Mouse (Mus musculus): ENCODE data around the gene Slc9a9. TPM values are rescaled to one million over a fixed set of nuclear protein-coding genes. Genes with fewer than 3 reads are reported as not detected.

The Slc9a9 gene
- polyA plus RNA-seq, 1 experiment from 2014 or later = 6.7 TPM

GRCm38 (mm10) chr9:94649991-94650390 lies 19.7 kb upstream of the Slc9a9 start:
- DNase-seq = no peak

GRCm38 (mm10) chr9:94653198-94653597 lies 16.5 kb upstream of the Slc9a9 start:
- DNase-seq (no peak), ATAC-seq (ENCODE audit: low FRiP score, low TSS enrichment) (no peak)
- Histone ChIP-seq H3K27ac (replicated peaks; ENCODE audit: low read depth, low read length) (no peak overlapping the region), H3K4me1 (ENCODE audit: control insufficient read depth, insufficient read depth, low read length) (no peaks in the 10 kb centered on the region), H3K9me3 (ENCODE audit: control insufficient read depth, low read length) (no peaks in the 10 kb centered on the region), H3K9ac (replicated peaks; ENCODE audit: low read length) (no peak overlapping the region), H3K36me3 (ENCODE audit: control insufficient read depth, insufficient read depth, low read length) (no peaks in the 10 kb centered on the region), H3K27me3 (ENCODE audit: control insufficient read depth, insufficient read depth, low read length) (no peaks in the 10 kb centered on the region), H3K4me2 (ENCODE audit: low read length) (no peak overlapping the region), H3K4me3 (replicated peaks; ENCODE audit: low read depth, low read length) (no peak overlapping the region)
- WGBS = 81% methylated on average over 6 of the region's 6 CpGs

More at GRCm38 (mm10) chr9:94649991-94650390, 19.7 kb upstream of the Slc9a9 start:
- WGBS = 69% methylated on average over 1 of the region's 1 CpGs
- H3K4me2 ChIP-seq (ENCODE audit: low read length) = no peak overlapping the region
- no peak overlapping the region for H3K27ac ChIP-seq (replicated peaks; ENCODE audit: low read depth, low read length)
- no peak for ATAC-seq (ENCODE audit: low FRiP score, low TSS enrichment)
- no peaks in the 10 kb centered on the region for H3K36me3 ChIP-seq (ENCODE audit: control insufficient read depth, insufficient read depth, low read length)
- H3K4me3 ChIP-seq (replicated peaks; ENCODE audit: low read depth, low read length) = no peak overlapping the region
- no peaks in the 10 kb centered on the region for H3K27me3 ChIP-seq (ENCODE audit: control insufficient read depth, insufficient read depth, low read length)
- H3K4me1 ChIP-seq (ENCODE audit: control insufficient read depth, insufficient read depth, low read length) = no peaks in the 10 kb centered on the region
- H3K9ac ChIP-seq (replicated peaks; ENCODE audit: low read length) = no peak overlapping the region
- H3K9me3 ChIP-seq (ENCODE audit: control insufficient read depth, low read length) = no peaks in the 10 kb centered on the region

GRCm38 (mm10) chr9:94653827-94654226 lies 15.9 kb upstream of the Slc9a9 start:
- Histone ChIP-seq H3K4me2 (ENCODE audit: low read length) (no peak overlapping the region), H3K36me3 (ENCODE audit: control insufficient read depth, insufficient read depth, low read length) (no peaks in the 10 kb centered on the region), H3K27ac (replicated peaks; ENCODE audit: low read depth, low read length) (no peak overlapping the region), H3K9ac (replicated peaks; ENCODE audit: low read length) (no peak overlapping the region), H3K4me3 (replicated peaks; ENCODE audit: low read depth, low read length) (no peak overlapping the region), H3K27me3 (ENCODE audit: control insufficient read depth, insufficient read depth, low read length) (no peaks in the 10 kb centered on the region), H3K9me3 (ENCODE audit: control insufficient read depth, low read length) (no peaks in the 10 kb centered on the region), H3K4me1 (ENCODE audit: control insufficient read depth, insufficient read depth, low read length) (no peaks in the 10 kb centered on the region)
- no peak for DNase-seq
- WGBS = 76% methylated on average over 2 of the region's 2 CpGs
- ATAC-seq (ENCODE audit: low FRiP score, low TSS enrichment) = no peak

- no peaks in the 10 kb centered on the region for H3K36me3 ChIP-seq (ENCODE audit: control insufficient read depth, insufficient read depth, low read length)
- no peak overlapping the region for H3K27ac ChIP-seq (replicated peaks; ENCODE audit: low read depth, low read length)
- ATAC-seq (ENCODE audit: low FRiP score, low TSS enrichment) (no peak), DNase-seq (no peak)
- H3K9ac ChIP-seq (replicated peaks; ENCODE audit: low read length) = no peak overlapping the region
- H3K4me1 ChIP-seq (ENCODE audit: control insufficient read depth, insufficient read depth, low read length) = no peaks in the 10 kb centered on the region
- no peaks in the 10 kb centered on the region for H3K9me3 ChIP-seq (ENCODE audit: control insufficient read depth, low read length)
- WGBS = 89% methylated on average over 4 of the region's 4 CpGs
- no peak overlapping the region for H3K4me2 ChIP-seq (ENCODE audit: low read length)
- no peaks in the 10 kb centered on the region for H3K27me3 ChIP-seq (ENCODE audit: control insufficient read depth, insufficient read depth, low read length)
- H3K4me3 ChIP-seq (replicated peaks; ENCODE audit: low read depth, low read length) = no peak overlapping the region
Observed at GRCm38 (mm10) chr9:94656265-94656664, 13.4 kb upstream of the Slc9a9 start.

GRCm38 (mm10) chr9:94659401-94660152 lies 10.1 kb upstream of the Slc9a9 start:
- no peaks in the 10 kb centered on the region for H3K9me3 ChIP-seq (ENCODE audit: control insufficient read depth, low read length)
- no peak overlapping the region for H3K27ac ChIP-seq (replicated peaks; ENCODE audit: low read depth, low read length)
- no peaks in the 10 kb centered on the region for H3K36me3 ChIP-seq (ENCODE audit: control insufficient read depth, insufficient read depth, low read length)
- 73% methylated on average over 3 of the region's 3 CpGs for WGBS
- ATAC-seq (ENCODE audit: low FRiP score, low TSS enrichment) (no peak), DNase-seq (no peak)
- H3K4me1 ChIP-seq (ENCODE audit: control insufficient read depth, insufficient read depth, low read length) = no peaks in the 10 kb centered on the region
- no peak overlapping the region for H3K4me2 ChIP-seq (ENCODE audit: low read length)
- no peaks in the 10 kb centered on the region for H3K27me3 ChIP-seq (ENCODE audit: control insufficient read depth, insufficient read depth, low read length)
- no peak overlapping the region for H3K4me3 ChIP-seq (replicated peaks; ENCODE audit: low read depth, low read length)
- no peak overlapping the region for H3K9ac ChIP-seq (replicated peaks; ENCODE audit: low read length)

- Histone ChIP-seq H3K9me3 (ENCODE audit: control insufficient read depth, low read length) (no peaks in the 10 kb centered on the region), H3K36me3 (ENCODE audit: control insufficient read depth, insufficient read depth, low read length) (no peaks in the 10 kb centered on the region), H3K9ac (replicated peaks; ENCODE audit: low read length) (no peak overlapping the region), H3K27ac (replicated peaks; ENCODE audit: low read depth, low read length) (no peak overlapping the region), H3K4me1 (ENCODE audit: control insufficient read depth, insufficient read depth, low read length) (no peaks in the 10 kb centered on the region), H3K27me3 (ENCODE audit: control insufficient read depth, insufficient read depth, low read length) (no peaks in the 10 kb centered on the region), H3K4me2 (ENCODE audit: low read length) (no peak overlapping the region), H3K4me3 (replicated peaks; ENCODE audit: low read depth, low read length) (no peak overlapping the region)
- peak; percentile 53 for DNase-seq
- peak; percentile 47; the same call in 1 of the 2 replicates for ATAC-seq (ENCODE audit: low FRiP score, low TSS enrichment)
- whole genome bisulfite sequencing = 4% methylated on average over 2 of the region's 2 CpGs
Observed at GRCm38 (mm10) chr9:94661768-94662167, 7.9 kb upstream of the Slc9a9 start.

DNA sequence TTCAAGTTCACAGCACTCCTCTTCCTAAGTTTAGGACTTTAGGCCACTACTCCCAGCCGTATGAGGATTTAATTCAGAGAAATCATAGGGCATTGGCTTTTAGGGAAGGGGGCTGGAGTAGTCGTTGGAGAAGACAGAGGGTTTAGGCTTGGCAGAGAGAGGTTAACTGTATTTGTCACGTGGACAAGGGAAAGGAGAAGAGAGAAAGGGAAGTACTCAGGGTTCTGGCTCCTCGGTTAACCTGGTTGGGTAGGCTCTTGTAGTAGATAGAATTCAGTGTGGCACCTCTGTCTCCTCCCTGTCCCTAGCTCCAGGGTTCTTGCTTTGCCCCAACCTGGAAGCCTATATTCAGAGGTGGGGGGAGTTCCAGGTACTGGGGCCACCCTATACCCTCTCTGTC lies 4.5 kb upstream of the Slc9a9 start:
- no peaks in the 10 kb centered on the region for H3K36me3 ChIP-seq (ENCODE audit: control insufficient read depth, insufficient read depth, low read length)
- no peak for DNase-seq
- H3K9me3 ChIP-seq (ENCODE audit: control insufficient read depth, low read length) = no peaks in the 10 kb centered on the region
- WGBS = 82% methylated on average over 4 of the region's 4 CpGs
- no peak overlapping the region for H3K4me2 ChIP-seq (ENCODE audit: low read length)
- H3K4me3 ChIP-seq (replicated peaks; ENCODE audit: low read depth, low read length) = no peak overlapping the region
- no peaks in the 10 kb centered on the region for H3K4me1 ChIP-seq (ENCODE audit: control insufficient read depth, insufficient read depth, low read length)
- H3K9ac ChIP-seq (replicated peaks; ENCODE audit: low read length) = no peak overlapping the region
- no peak for ATAC-seq (ENCODE audit: low FRiP score, low TSS enrichment)
- H3K27ac ChIP-seq (replicated peaks; ENCODE audit: low read depth, low read length) = no peak overlapping the region
- no peaks in the 10 kb centered on the region for H3K27me3 ChIP-seq (ENCODE audit: control insufficient read depth, insufficient read depth, low read length)

DNA sequence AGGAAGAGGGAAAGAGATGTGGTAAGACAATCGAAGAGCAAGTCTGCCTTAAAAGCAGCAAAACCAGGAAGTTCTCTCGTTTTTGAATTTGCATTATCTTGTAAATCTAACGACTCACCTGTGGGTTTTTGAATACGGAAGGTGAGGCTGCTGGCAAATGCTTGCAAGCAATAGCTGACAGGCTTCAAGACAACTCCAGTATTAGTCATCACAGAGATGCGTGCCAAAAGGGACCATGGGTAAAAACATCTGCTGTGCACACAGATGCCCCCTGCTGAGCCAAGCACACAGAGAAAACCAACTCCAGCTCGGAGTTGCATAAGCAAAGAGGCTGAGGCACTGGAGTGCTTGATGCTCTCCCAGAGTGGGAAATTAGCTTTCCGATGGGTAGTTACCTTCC lies 1.1 kb upstream of the Slc9a9 start:
- peak; percentile 44 for DNase-seq

GRCm38 (mm10) chr9:94670704-94671103 lies 995 bp downstream of the Slc9a9 start:
- no peaks in the 10 kb centered on the region for H3K36me3 ChIP-seq (ENCODE audit: control insufficient read depth, insufficient read depth, low read length)
- ATAC-seq (ENCODE audit: low FRiP score, low TSS enrichment) = no peak
- H3K27me3 ChIP-seq (ENCODE audit: control insufficient read depth, insufficient read depth, low read length) = no peaks in the 10 kb centered on the region
- no peak for DNase-seq
- peak overlapping the region; percentile 59 for H3K9ac ChIP-seq (replicated peaks; ENCODE audit: low read length)
- peak overlapping the region; percentile 53 for H3K4me3 ChIP-seq (replicated peaks; ENCODE audit: low read depth, low read length)
- H3K27ac ChIP-seq (replicated peaks; ENCODE audit: low read depth, low read length) = peak overlapping the region; percentile 49; the same call in 1 of the 2 replicates
- peak overlapping the region; percentile 86 for H3K4me2 ChIP-seq (ENCODE audit: low read length)
- H3K9me3 ChIP-seq (ENCODE audit: control insufficient read depth, low read length) = no peaks in the 10 kb centered on the region
- H3K4me1 ChIP-seq (ENCODE audit: control insufficient read depth, insufficient read depth, low read length) = peaks cover 6% of the 10 kb centered on the region; the same call in 1 of the 2 replicates

More for the DNA sequence above, 1.1 kb upstream of the Slc9a9 start:
- Histone ChIP-seq H3K4me2 (ENCODE audit: low read length) (no peak overlapping the region), H3K36me3 (ENCODE audit: control insufficient read depth, insufficient read depth, low read length) (no peaks in the 10 kb centered on the region), H3K4me1 (ENCODE audit: control insufficient read depth, insufficient read depth, low read length) (peaks cover 6% of the 10 kb centered on the region; the same call in 1 of the 2 replicates), H3K9me3 (ENCODE audit: control insufficient read depth, low read length) (no peaks in the 10 kb centered on the region), H3K27ac (replicated peaks; ENCODE audit: low read depth, low read length) (no peak overlapping the region), H3K4me3 (replicated peaks; ENCODE audit: low read depth, low read length) (no peak overlapping the region), H3K27me3 (ENCODE audit: control insufficient read depth, insufficient read depth, low read length) (no peaks in the 10 kb centered on the region), H3K9ac (replicated peaks; ENCODE audit: low read length) (no peak overlapping the region)
- no peak for ATAC-seq (ENCODE audit: low FRiP score, low TSS enrichment)
- 43% methylated on average over 7 of the region's 7 CpGs for WGBS

All from midbrain, embryonic 14.5 days (tissue).